Mouse (Mus musculus) thymus, postnatal 10 days (tissue): ENCODE measurements around the gene Pomp.
A peak's percentile ranks its signal among the peaks of the same experiment; 100 is the strongest.

ENCODE experiments used
- DNase-seq, 2 experiments: peaks; one replicate each; pipeline ENCODE4 v3.0.0; 2021; ENCODE audit warnings: low spot score in 2 of 2

Pomp gene

DNA sequence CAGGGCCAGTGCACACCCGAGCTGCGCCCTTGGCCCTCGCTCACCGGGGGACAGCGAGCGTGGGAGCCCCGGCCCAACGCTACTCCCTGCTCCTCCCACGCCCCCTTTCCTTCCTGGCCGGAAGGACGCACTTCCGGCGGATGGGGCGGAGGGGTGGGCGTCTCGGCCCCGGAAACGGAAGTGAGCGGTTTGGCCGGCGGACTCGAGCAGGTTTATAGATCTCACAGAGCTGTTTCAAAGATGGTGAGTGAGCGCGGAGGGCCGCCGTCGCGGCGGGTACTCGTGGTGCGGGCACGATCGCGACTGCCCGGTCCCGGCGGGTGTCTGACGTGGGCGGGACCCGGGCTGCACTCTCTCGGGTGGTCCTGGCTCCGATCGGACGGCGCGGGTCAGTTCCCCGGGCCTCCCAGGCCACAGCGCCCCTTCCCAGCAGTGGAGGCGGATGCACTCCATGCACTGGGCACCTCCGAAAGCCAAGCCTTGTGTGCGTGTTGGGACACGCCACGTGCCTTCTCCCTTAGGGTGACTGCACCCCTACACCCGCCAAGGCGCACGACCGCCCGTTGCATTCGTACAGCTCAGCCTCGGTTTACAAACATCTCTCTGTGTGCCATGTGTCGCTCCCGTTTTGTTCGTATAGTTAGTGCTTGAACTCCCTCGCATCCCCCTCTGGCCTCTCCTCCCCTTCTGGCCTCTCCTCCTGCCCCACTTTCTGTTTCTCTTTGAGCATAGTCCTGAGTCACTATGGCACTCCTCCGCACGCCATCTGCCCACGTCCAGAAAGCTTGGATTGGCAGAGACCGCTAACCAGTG is at the start of gene Pomp:
Pomp (plus strand) TSS at position 13 of the 813 bp plus-strand sequence.
- peak; percentile 81 to 86 for DNase-seq

DNA sequence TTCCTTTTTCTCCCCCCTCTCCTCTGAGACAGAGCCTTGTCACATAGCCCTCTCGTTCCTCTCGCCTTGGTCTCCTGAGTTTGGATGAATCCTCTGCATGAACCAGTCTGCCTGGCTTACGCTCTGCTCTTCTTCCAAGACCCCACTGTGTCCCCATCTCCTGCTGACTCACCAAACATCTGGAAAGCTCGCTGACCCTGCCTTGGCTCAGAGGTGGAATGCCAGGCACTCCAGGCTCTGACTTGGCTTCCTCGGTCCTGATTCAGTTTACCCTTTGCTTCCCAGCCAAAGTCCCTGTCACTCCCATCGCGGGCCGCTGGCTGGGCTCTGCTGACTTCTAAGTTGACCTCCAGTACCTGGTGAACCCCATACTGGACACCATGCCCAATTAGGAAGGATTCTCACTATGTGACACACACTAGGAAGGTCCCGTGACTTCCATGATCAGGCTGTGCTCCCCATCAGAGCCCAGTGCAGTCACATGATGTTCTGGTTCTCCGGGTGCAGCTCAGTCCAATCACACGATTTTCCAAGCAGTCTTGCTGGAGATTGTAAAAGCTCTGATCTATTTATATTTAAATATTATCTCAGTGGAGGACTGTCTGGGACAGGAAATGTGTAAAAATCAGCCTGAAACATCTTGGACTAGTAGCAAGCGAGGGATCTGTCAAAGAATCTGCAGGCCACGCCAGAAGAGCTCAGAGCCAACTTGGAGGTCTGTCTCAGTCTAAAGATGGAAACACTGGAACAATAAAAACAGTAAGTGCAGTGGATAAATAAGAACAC is 47.8 kb upstream of the Pomp start:
- no peak for DNase-seq

DNA sequence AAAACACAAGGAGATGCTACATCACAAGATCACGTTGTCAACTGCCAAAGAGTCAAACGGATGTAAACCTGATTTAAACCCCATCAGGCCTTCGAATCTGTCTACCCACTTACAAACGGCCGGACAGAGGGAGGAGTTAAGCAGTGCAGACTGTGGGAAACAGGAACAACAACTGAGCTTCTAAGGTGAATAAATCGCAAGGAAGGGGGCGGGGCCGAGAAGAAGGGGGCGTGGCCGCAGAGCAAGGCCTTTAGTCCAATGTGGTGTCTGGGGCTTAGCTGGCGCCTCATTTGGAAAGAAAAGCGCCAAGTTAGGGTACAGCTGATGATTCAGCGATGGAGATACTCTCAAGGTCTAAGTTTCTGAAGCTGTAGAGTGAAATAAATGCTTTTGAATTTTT is 45.3 kb upstream of the Pomp start:
- DNase-seq, result no peak

DNA sequence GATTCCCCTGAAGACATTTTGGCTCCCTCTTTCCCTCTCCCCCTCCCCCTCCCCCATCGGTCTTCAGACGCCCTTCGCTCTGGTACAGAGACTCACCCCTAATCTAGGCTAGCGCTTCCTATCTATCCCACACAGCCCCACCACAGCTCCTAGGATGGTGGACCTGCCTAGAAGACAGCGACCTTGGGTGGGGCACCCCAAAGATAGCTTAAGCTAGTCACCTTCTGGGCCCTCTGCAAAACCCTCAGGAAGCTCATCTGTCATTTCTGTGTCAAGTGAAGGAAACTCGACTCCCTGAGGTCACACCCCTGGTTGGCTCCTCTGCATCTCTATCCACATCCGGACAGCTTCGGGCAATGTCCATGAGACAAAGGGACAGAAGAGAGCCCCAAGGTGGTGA is 44.7 kb upstream of the Pomp start:
- no peak for DNase-seq

DNA sequence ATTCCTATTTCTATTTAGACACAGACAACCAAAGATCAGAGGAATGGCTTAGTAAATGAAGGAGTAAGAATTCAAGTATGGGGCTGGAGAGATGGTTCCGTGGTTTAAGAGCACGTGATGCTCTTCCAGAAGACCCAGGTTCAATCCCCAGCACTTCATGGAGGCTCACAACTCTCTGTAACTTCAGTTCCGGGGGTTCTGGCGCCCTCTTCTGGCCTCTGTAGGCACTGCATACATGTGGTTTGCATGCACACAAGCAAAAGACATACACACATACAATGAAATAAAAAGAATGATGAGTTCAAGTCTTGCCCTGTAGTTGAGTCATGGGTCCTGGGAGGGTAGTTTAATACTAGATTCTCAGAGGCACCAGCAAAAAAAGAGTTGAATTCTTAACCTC is 43.8 kb upstream of the Pomp start:
- no peak for DNase-seq

DNA sequence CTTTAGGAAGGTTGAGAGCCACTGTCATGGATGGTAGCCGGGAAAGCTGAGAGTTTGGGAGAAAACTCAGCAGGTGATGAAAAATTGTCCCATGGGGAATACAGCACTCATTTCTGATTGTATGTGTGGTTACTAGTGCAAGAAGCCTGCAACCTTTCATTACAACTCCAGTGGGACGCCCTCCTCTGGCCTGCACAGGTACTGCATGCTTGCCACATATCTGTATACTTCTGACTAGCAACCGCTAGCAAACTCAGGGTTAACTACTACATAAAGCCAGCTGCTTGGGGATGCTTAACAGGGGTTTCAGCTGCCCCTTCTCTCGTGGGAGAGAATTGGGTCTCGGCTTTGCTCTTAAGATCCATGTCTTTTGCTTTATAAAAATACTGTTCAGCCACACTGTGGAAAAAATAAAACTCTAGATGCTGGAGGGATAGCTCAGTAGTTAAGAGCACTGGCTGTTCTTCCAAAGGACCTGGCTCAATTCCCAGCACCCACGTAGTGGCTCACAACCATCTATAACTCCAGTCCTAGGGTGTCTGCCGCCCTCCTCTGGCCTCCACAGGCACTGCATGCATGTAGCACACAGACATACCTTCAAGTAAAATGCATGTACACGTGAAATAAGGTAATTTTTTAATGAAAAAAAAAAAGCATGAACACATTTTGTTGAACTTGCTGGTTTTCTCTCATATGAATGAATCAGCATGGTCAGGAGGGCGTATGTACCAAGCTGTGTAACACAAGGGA is 42.3 kb upstream of the Pomp start:
- no peak for DNase-seq

DNA sequence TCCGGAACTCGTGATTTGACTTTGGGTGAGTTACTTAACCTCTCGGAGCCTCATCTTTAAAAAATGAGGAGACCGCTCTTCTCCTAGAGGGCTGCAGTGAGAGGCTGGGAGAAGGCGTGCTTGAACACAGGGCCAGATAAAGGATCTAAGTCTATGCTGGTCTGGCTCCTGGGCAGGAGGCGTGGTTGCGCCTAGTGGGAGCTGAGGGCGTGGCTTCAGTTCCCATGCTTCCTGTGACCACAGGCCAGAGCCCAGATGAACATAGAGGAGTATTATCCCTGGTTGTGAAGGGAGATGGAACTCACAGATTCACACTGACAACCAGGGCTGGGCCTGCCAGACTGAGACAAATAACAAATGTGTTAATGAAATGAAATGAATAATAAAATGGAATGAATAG is 41.4 kb upstream of the Pomp start:
- DNase-seq, result no peak

DNA sequence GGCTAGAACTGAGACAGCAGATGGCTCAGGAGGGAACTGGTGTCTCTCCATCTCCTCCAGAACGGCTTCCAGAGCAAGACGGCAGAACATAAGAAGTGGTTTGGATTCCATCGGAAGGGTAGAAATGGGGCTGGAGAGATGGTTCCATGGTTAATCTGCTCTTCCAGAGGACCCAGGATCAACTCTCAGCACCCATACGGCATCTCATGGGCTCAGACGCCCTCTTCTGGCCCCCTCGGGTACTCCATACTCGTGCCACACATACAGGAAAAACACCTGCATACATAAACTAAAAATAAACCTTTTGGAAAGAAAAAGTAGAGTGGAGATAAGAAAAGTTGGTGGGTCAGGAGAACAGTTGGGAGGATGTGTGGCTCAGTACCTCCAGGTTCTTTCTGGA is 40.4 kb upstream of the Pomp start:
- no peak for DNase-seq

DNA sequence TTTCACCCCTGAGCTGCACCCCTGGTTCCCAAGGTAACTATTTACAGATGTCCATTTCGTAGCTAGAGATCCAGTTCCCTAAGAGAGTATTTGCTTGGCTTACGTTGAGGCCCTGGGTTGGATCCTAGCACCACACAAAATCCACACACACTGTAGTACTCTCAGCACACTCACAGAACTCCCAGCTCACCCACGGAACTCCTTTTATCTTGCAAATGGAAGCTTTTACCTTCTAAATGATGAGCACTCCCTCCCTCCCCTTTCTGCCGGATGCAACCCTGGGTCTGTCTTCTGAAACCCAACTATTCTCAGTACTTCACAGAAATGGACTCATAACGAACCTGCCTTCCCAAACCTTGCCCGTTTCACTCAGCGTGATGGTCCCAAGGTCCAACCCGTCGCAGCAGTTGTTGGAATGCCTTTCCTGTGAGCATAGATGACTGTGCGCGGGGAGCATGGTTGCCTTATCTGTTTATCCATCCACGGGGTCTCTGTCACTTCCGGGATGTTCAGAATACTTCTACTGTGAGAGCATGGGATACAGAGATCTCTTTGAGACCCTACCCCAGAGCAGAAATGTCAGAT is 36.1 kb upstream of the Pomp start:
- DNase-seq, result no peak

DNA sequence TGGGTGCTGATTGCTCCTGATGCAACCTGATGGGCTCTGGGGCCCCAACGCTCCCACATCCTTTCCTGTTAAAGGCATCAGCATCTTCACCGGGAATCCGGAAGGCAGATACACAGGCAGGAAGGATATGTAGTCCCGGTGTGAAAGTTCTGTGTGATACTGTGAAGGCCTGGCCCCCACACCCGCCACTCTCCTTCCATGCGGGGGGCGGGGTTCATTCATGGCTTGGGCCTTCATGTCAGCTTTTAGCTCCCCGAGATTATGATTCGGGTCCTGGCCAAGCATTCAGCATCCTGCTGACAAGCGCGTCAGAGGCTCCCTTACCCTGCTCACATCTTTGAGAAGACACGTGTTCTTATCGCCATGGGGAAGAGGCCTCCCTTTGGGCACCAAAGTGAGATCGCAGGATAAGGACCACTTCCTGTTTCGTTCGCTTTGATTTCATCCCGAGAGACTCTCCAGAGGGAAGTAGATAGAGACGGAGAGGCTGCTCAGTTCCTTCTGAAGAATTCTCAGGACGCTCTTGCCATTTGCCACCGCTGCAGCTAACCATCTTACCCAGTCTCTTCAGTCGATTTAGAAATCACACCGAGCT is 34.8 kb upstream of the Pomp start:
- no peak for DNase-seq

DNA sequence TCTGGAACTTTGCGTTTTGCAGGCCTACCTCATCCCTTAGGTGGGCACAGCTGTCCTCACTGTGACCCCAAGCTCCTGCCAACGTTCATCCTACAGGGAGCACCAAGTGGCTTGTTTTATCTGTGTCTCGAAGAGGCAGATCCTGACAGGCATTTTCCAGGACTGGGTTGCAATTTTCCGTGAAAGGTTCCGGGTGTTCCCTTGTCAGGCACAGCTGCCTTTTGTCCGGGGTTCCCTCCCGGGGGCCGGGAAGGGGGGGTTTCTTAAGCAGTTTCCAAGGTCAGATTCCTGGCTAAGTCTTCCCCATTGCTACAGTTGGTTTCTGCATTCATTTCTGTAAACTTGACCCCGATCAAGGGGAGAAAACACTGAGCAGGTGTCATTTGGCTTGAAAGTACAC is 34.2 kb upstream of the Pomp start:
- DNase-seq, result no peak

DNA sequence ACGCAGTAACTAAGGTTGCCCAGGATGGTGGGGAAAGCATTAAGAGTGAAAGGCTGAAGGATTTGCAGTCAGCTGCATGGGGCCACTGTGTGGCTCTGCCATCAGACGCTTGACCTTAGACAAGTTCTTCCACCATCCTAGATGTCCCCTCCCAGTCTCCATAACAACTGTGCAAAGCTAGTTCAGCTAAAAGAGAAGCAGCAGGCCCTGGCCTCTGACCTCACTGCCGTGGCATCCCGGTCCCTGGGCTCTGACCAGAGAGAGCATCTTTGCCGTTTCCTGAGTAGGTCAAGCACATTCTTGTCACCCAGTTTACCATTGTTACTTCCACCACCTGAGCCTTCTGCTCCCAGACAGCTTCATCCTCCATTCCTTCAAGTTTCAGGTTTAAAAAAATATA is 33.7 kb upstream of the Pomp start:
- no peak for DNase-seq

DNA sequence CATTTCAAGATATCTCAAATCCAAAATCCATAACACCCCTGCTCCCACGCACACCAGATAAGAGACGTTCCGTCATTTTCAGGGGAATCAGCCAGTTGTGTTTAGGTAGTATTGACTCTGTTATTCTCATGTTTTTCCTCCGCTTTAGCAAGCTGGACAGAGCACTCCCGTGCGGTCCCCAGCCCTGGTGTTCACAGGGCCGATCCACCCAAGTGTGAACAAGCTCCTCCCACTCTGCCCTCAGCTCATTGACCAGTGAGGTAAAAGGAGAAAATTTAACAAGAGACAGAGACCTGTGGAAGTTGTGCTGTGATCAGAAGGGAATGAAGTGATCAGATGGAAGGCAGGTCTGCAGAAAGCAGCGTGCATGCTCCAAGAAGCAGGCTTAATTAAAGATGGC is 31.4 kb upstream of the Pomp start:
- DNase-seq, result no peak

DNA sequence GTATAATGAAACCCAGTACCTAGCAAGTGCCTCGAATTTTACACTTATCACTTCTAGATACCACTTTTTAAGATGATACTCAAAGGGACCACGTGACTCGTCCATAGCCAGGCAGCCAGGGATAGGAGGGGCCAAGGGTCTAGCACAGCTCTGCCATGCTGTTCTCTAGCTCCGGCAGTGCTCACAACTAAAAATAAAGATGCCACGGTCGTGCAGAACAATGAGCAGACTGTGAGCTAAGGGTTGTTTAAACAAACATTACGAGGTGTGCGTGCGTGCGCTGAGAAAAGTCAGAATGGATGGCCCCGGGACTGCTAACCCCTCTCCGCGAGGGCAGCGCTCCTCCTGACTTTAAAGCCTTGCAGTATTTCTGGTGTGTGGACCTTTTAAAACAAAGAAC is 27.4 kb upstream of the Pomp start:
- no peak for DNase-seq

DNA sequence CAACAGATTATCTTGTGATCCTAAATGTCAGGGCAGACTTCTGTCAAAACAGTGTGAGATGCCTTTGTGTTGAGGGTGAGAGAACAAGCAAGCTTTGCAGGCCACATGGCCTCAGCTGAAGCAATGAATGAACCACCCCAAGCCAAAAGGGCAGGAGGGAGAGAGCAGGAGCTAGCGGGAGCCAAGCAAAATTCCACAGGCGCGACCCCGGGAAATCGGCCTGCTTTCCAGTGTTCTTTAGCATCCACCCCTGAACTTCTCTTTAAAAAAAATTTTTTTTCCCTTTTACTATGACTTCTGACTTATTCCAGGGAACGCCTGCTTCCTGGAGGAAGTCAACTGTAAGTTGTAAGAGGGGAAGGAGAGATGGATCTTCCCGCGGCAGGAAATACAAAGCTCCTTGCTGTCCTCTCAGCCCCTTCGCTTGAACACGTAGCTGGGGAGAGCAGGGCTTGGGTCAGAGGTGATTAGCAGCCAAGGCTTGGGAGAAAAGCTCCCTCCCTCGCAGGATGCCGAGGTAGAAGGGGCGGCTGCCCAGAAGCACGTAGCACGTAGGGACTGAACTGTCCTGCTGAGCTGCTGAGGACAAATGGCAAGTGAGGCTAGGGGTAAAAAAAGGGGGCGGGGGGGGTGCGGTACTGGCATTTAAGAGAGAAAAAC is 25.3 kb upstream of the Pomp start:
- DNase-seq, result no peak

DNA sequence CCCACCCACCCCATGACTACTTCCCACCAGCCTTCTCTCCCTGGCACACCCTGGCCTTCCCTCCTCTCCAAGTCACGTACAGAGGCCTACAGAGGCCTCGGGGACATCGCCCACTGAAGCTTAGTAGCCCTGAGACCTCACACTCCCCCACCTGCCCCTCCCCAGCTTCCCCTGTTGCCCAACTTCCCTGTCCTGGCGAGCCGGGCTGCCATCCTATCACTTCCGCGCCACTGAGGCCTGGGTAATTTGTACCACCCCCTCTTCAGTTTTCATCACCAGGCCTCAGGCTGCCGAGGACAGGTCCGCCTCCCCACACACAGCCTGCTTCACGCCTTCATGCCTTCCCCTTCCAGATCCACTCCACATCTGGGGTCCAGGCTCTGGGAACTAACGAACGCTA is 20.8 kb upstream of the Pomp start:
- DNase-seq, result no peak

DNA sequence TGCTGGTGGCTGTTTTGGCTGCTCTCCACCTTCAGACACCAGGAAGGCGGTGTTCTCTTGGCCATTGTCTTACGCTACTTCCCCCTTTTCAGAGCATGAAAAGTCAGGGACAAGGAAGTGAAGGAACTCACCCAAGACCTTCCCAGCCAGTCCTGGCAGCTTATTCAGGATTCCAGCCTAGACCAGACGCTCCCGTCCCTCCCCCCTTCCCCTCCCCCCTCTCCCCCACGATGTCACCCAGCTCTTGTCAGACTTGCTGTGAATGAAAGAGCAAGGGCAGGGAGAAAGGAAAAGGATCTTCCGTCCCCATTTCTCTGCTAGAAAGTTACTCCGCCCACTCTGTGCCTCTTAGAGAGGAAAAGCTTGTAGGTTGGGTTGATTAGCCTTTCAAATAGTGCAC is 16.9 kb upstream of the Pomp start:
- no peak for DNase-seq

DNA sequence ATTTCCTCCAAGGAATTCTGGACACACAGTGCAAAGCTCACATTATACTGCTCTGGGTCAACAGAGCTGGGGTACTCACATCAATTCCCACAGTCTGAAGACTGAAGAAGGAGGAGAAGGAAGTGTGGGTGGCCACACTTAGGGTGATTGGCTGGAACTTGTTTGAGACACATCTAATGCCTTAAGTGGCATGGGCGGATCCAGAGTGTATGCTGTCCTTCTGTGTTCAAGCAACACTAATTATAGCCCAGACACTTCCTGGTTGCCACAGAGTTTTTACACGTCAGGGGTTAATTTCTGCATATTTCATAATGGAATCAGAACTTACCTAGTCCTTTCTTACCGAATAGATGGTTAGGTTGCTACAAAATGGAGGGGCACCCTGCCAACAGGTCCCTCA is 14.9 kb upstream of the Pomp start:
- no peak for DNase-seq

DNA sequence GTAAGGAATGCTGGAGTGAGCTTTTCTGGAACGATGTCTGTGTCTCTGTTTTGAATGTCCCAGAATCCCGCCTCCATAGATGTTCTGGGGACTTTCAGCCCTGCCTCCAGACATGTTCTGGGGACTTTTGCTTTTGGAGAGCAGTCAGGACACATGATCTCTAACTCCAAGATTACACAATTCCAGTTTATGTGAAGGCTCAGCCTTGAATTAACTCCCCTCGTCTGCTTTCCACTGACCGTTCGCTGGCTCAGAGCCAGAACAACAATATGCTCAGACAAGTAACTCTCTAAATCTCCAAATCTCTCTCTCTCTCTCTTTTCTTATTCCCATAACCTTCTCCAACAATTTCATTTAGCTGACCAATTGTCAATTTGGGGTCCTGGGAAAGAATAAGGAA is 12.9 kb upstream of the Pomp start:
- DNase-seq, result no peak

DNA sequence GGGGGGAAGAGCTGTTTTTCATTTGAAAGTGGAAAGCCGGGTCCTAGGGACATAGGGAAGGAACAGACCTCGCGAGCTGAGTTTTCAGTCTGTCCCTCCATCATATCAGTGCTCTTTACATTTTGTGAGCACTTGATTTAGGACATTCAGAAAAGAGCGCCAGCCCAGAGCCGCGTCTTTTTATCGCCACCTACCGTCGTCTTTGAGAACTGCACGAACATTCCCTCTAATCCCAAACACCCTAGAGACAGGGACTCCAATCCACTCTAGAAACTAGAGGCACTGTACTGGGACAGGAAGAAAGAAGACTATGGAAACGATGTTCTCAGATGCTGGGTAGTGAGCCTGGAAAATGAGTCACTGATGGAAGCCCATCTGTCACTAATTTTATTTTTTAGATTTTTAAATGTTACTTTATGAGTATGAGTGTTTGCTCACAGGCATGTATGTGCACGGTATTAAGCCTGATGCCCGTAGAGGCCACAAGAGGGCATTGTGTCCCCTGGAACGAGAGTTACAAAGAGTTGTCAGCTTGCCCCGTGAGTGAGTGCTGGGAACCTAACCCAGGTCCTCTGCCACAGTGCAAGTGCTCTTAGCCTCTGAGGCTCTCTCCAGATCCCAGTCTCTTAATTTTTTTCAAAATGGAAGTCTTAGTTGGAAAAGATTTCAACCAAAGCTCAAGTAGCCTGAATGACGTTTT is 11.9 kb upstream of the Pomp start:
- peak in 1 of 2 experiments; percentile 43 for DNase-seq

DNA sequence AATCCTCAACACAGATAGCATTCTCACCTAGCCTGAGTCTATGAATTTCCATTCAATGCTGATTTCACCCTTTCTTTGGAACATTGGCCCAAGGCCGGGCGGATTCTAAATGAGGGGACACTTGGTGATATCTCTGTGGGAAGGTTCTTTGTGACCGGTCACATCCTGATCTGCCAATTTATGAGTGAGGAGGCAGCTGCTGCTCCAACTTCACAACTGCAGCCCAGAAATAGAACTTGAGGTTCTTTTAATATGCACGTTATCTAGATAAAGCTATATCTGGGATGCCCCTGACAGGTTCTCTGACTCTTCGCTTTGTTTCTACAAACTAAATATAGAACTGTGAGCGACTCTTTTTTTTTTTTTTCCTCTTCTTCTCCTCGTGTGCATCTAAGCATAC is 10.1 kb upstream of the Pomp start:
- no peak for DNase-seq
